Mouse (Mus musculus) ES-Bruce4 (cell line): Measurements from ENCODE around the gene Adh1.

Experiments
- CTCF ChIP-seq: IDR thresholded peaks from one replicate; pipeline ENCODE4 v1.8.1; 2011; ENCODE audit warnings: low read depth, low read length
- EP300 ChIP-seq: IDR thresholded peaks from 2 replicates; pipeline ENCODE4 v1.6.1; 2011; ENCODE audit warnings: low read depth, low read length; ENCODE audit not compliant: insufficient read depth
- POLR2A ChIP-seq: IDR thresholded peaks from one replicate; pipeline ENCODE4 v1.8.1; 2011; ENCODE audit warnings: low read length; ENCODE audit not compliant: insufficient read depth

DNA sequence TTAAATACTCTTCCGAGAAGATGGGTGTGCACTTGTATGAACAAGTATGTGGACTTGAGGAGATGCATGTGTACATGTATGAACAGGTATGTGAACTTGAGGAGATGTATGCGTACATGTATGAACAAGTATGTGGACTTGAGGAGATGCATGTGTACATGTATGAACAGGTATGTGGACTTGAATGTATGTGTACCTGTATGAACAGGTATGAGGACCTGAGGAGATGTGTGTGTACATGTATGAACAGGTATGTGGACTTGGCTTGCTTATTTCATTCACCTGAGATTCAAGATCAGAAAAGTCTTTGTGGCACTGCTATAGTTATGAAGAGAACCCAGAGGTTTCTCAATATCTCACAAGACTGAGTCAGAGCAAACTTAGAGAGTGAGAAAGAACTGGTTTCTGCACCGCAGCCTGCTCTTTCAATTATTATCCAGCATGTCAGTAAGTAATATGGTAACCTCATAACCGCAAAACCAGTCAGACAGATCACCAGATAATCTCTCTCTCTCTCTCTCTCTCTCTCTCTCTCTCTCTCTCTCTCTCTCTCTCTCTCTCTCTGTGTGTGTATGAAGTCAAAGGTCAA lies 30.8 kb downstream of the Adh1 start:
- TF ChIP-seq CTCF (no peak), POLR2A (no peak), EP300 (no peak)
